Mouse (Mus musculus) cortical plate, adult 2 months (tissue): Measurements from ENCODE around the gene Tomm40l. TPM values are rescaled to one million over a fixed set of nuclear protein-coding genes. Genes with fewer than 3 reads are reported as not detected.

ENCODE experiments used
- H3K27ac ChIP-seq: fragments of 200-500 bp; 2 replicates; pipeline ENCODE4 v1.5.1; 2012; ENCODE audit warnings: low read length, control low read depth, inconsistent platforms; ENCODE audit not compliant: insufficient read depth
- H3K4me1 ChIP-seq: fragments of 200-500 bp; 2 replicates; pipeline ENCODE4 v1.6.1; 2011; ENCODE audit warnings: low read length; ENCODE audit not compliant: control insufficient read depth, insufficient read depth
- H3K4me3 ChIP-seq: fragments of 200-500 bp; 2 replicates; pipeline ENCODE4 v1.5.1; 2011; ENCODE audit warnings: mild to moderate bottlenecking, low read length, control low read depth; ENCODE audit not compliant: insufficient read depth
- CTCF ChIP-seq: fragments of 200-500 bp; IDR thresholded peaks from 2 replicates; pipeline ENCODE4 v1.5.1; 2011; ENCODE audit warnings: mild to moderate bottlenecking, control low read depth, low read length; ENCODE audit not compliant: insufficient read depth; ENCODE audit errors: extremely low read depth
- POLR2A ChIP-seq: fragments of 200-500 bp; IDR thresholded peaks from 2 replicates; pipeline ENCODE4 v1.6.1; 2011; ENCODE audit warnings: mild to moderate bottlenecking, low read length, control low read depth; ENCODE audit not compliant: insufficient read depth; ENCODE audit errors: extremely low read depth
- polyA plus RNA-seq: library from polyadenylated mRNA; depleted of rRNA; stranded (reverse); fragments of >200 nt; gene quantifications from 2 replicates; pipeline ENCODE4 v1.2.3, GENCODE M21; 2012

Gene Tomm40l
- polyA plus RNA-seq, 1 experiment: 82.2 TPM

DNA sequence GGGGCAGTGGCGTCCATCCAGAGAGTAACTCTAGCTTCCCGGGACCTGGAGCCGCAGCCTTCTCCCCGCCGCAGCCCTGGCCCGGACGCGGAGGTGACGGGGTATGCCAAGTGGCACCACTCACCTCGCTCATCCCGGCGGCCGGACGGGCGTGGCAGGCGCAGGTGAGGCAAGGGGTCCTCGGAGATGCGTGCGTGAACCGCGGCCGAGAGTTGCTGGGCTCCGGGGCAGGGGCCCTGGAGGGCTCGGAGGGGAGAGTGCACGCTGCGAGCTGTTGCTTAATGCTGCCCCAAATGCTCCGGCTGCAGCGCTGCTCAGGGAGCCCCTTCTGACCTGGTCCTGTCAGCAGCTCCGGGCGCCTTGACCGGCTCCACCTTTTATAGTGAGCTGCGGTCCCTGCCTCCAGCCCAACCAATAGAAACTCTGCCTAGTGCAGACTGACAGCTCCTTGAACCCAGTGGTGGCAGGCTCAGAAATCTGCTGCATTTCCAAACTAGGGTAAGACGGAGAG is 26.4 kb downstream of the Tomm40l start, which contains the start of gene Pcp4l1:
Gene Pcp4l1, minus strand, starts transcription at position 382 of the 511 bp plus-strand sequence.
- Histone ChIP-seq H3K4me3 (peak within 1 kb of the TSS; percentile 54), H3K4me1 (no peaks in the 10 kb centered on the region), H3K27ac (no peak within 1 kb of the TSS)
- TF ChIP-seq POLR2A (peak; percentile 68), CTCF (no peak)

DNA sequence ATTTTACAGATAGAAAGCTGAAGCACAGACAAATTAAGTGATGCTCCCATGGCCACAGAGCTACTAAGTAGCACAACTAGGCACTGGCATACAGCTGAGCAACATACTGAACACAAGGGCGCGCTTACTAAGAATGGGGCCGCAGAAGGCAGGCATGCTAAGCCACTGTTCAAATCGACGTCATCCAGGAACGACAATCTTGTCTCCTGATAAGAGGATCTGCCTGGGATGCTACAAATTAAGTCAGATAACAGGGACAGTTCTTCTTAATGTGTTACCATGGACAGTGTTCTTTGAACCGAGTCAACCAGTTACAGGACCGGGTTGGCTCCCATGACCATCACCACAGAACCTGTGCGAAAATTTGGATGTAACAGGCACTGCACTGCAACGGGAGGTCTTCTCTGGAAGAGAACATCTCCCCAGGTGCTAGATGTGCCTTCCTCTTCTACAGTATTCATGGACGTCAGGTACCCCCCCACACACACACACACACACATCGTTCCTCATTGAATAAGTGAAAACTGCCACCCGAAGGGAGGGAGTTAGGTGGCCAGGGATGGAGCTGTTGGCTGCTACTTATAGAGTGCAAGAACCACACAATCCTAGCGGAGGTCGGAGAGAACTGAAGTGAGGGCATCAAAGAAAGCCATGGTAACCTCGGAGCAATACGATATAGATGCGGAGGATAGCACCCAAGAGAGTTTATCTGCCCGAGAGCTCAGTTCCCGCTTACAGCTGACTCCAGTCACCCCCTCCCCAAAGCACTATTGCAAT is 27.1 kb downstream of the Tomm40l start:
- H3K27ac ChIP-seq: no peak overlapping the region
- no peak for TF ChIP-seq POLR2A
- no peak for TF ChIP-seq CTCF
- no peaks in the 10 kb centered on the region for H3K4me1 ChIP-seq
- peak overlapping the region; percentile 54 for H3K4me3 ChIP-seq

DNA sequence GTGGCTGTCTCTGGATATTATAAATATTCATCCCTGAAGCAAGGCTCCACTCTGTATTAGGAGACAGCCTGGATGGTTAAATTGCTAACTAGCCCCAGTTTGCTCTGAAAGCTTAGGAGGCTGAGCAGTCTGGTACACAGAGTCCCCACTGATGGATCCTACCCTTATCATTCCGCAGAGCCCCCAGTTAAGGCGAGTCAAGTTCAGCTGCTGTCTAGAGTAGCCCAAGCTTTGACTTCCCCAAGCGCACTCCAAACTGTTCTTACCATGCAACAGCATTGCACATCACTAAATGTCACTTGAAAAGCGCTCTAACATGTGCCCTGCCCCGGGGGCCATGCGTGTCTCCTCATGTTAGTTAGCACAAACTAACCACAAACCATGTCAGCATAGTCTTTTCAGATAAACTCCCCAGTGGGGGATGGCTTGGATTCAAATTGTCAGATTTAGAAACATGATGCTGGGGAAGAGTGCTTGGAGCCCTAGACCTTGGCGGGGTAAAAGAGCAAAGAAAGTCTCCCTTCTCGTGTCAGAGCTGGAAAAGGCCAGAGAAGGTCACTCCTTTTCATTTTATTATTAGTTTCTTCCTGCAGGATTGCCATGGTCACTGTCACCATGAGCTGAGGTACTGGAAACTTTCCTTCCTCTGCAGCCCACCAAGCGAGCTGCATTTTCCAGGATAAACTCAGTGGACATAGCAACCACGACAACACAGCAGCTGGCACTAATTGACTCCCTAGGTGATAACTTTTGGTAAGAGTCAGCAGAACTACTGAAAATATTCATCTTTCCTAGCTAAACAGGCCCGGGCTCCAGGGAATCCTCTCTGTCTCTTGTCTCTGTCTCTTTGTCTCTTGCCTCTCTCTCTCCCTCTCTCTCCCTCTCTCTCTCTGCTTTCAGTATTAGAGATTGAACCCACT is 28.1 kb downstream of the Tomm40l start:
- Histone ChIP-seq H3K4me3 (peak overlapping the region; percentile 33), H3K27ac (peak overlapping the region; percentile 36; the same call in 1 of the 2 replicates), H3K4me1 (peaks cover 3% of the 10 kb centered on the region; the same call in 1 of the 2 replicates)
- no peak for TF ChIP-seq CTCF

DNA sequence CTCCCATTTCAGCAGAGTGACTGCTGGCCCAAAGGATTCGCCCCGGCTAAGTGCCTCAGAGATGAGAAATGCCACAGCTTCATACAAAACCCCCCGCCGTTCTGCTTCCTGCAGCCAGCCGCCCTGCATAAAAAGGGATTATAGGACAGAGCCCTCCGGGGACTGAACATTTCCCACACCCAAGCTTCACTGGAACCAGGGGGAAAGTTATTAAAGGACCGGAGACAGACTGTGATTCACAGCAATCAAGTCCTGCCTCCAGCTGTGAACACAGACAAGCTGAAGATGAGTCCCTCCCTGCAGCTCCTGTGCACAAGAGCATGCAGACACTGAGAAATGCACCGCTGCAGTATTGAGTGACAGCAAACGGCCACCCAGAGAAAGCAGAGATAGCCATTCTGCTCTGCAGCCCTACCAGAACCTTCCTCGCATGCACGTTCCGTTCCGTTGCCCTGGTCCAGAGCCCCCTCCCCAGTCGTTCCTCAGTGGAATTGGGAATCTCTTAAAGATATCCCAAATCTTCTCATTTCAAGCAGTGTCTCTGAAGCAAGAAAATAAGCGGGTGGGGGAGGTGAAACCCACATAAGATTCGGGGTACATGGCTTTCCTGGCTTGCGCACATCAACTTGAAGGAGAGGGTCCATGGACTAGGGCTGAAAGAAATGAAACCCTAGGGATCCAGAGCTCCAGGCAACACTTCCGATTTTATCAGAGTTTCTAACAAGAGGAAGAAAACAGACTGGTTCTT is 29.0 kb downstream of the Tomm40l start:
- TF ChIP-seq POLR2A: no peak
- no peak for TF ChIP-seq CTCF
- peaks cover 3% of the 10 kb centered on the region; the same call in 1 of the 2 replicates for H3K4me1 ChIP-seq
- H3K27ac ChIP-seq: peak overlapping the region; percentile 36; the same call in 1 of the 2 replicates
- peak overlapping the region; percentile 33 for H3K4me3 ChIP-seq

GRCm38 (mm10) chr1:171192283-171192682 is 30.0 kb downstream of the Tomm40l start:
- Histone ChIP-seq H3K27ac (no peak overlapping the region), H3K4me1 (peaks cover 3% of the 10 kb centered on the region; the same call in 1 of the 2 replicates), H3K4me3 (no peak overlapping the region)
- TF ChIP-seq CTCF: no peak
- TF ChIP-seq POLR2A: no peak

GRCm38 (mm10) chr1:171190832-171191231 is 31.5 kb downstream of the Tomm40l start:
- peaks cover 3% of the 10 kb centered on the region; the same call in 1 of the 2 replicates for H3K4me1 ChIP-seq
- TF ChIP-seq CTCF: no peak
- TF ChIP-seq POLR2A: no peak
- no peak overlapping the region for H3K27ac ChIP-seq
- no peak overlapping the region for H3K4me3 ChIP-seq

- no peak for TF ChIP-seq CTCF
- H3K4me1 ChIP-seq: peaks cover 3% of the 10 kb centered on the region; the same call in 1 of the 2 replicates
- no peak overlapping the region for H3K27ac ChIP-seq
- no peak overlapping the region for H3K4me3 ChIP-seq
Observed at GRCm38 (mm10) chr1:171189476-171190114, 32.7 kb downstream of the Tomm40l start.

DNA sequence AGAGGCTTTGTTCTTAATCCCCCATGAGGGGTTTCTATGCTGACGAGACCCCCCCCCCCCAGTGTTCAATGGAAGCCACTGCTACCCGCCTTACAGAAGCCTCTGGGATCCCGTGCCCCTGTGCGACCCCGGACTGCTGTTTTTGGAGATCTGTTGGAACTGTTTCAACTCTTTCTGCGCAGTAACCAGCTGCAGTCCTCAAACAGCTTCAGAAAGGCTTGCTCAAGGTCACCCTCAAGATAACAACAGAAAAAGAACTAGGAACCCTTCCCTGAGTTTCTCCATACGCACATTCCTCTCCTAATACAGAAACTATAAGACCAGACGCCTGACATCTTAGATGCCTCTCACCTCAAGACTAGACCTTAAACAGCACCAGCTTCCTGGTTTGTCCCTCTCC is 33.3 kb downstream of the Tomm40l start:
- no peak overlapping the region for H3K4me3 ChIP-seq
- peaks cover 3% of the 10 kb centered on the region; the same call in 1 of the 2 replicates for H3K4me1 ChIP-seq
- TF ChIP-seq CTCF: no peak
- TF ChIP-seq POLR2A: no peak
- H3K27ac ChIP-seq: no peak overlapping the region
